Mouse (Mus musculus) inflammation-experienced regulatory T-cells, adult 6 months (primary cell): Measurements from ENCODE around the gene Mdm2. TPM values are rescaled to one million over a fixed set of nuclear protein-coding genes. Genes with fewer than 3 reads are reported as not detected.
"Not testable (repeated sequence)": the region's sequence is repeated elsewhere in the genome, so short reads cannot be mapped to it uniquely, and the experiment has no call there.

Source experiments
- ATAC-seq: one replicate; pipeline ENCODE4 v1.8.0; 2017
- polyA plus RNA-seq, 3 experiments: library from polyadenylated mRNA; unstranded; fragments of 100-300 nt; shearing (Covaris generic); gene quantifications; one replicate each; pipeline ENCODE4 v1.2.1; 2017

The Mdm2 gene
- 10 to 100 TPM; 42.1 to 88.6 (median 50.8) TPM for polyA plus RNA-seq

DNA sequence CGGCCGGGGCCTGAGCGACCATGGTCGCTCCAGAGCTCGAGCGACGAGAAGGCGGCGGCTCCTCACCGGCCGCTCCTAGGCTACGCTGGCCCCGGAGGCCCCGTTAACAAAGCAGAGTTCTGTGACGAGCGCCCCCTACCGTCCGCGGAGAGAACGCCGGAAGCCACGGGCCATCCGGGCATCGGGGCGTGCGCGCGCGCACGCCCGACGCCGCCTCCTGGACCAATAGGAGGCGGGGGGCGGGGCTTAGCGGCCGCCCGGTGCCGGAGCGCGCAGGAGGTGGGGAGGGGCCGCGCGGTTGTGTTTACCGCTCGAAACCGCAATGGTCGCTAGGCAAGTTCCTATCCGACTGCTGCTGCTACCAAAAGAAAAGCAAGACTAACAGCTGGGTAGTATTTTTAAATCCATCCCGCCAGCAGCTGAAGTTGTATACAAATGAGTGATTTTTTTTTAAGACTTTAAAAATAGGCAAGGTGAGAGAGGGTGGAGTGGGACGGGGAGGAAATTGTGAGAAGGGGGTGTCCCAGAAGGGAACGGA lies at the start of gene Mdm2:
TSS of gene Mdm2 (minus strand) at position 155 of the 538 bp plus-strand sequence.
- peak; percentile 86 for ATAC-seq

GRCm38 (mm10) chr10:117759844-117760630 lies 49.5 kb upstream of the Mdm2 start:
- no peak for ATAC-seq

- no peak for ATAC-seq
These were observed 48.5 kb upstream of the Mdm2 start for GRCm38 (mm10) chr10:117758749-117759727.

GRCm38 (mm10) chr10:117758344-117758743 lies 47.8 kb upstream of the Mdm2 start:
- not testable (repeated sequence) for ATAC-seq

GRCm38 (mm10) chr10:117757796-117758342 lies 47.3 kb upstream of the Mdm2 start:
- ATAC-seq: no peak

DNA sequence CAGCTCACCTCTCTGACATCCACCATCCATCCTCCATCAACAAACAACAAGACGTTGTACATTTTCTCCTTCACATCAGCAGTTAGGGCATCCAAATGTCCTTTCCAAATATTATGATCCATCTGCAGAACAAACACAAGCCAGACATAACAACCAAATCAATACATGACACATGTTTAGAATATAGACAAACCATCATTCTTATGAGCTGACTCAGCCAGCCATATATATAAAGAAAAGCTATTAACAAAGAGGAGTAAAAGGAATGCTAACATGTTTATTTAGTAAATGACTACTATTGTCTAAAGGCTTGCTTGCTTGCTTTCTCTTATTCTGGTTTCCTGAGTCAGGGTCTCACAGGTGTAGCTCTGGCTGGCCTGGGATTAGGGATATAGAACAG lies 46.7 kb upstream of the Mdm2 start:
- ATAC-seq: no peak

DNA sequence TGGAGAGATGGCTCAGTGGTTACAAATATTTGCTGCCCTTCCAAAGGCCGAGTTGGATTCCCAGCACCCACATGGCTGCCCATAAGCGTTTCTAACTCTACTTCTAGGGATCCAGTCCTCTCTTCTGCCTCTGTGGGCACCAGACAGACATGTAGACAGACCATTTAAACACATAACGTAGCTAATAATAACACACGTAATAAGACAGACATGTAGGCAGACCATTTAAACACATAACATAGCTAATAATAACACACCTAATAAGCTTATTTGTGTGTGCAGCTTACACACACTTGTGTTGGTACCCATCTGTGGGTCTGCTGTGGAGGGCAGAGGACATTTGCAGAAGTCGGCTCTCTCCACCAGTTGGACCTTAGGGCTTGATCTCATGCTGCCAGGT lies 46.2 kb upstream of the Mdm2 start:
- ATAC-seq: no peak

DNA sequence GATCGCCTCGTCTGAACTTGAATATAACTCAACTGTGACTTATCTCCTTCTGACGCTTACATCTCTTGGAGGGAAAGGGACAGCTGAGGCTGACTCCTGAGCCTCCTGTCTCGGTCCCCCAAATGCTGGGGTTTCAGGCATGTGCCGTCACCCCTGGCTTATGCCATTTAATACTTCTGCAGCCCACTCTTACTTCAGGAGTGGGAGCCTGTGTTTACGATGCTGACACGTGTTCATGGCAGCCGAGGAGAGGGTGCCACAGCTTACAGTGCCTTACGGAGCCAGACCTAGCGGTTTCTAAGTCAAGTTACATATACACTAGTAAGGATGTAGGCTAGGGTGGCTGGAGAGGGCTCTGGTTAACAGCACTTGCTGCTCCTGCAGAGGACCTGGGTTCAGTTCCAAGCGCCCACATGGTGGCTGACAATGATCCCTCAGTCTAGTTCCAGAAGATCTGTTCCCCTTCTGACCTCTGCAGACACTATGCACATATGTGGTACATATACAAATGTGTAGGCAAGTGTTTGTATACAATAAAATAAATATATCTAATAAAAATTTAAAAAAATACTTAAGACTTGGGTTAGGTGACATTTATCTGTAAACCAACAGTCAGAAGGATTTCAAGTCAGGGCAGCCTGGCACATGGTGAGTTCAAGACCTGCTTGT lies 45.4 kb upstream of the Mdm2 start:
- no peak for ATAC-seq

GRCm38 (mm10) chr10:117755086-117755798 lies 44.7 kb upstream of the Mdm2 start:
- no peak for ATAC-seq

DNA sequence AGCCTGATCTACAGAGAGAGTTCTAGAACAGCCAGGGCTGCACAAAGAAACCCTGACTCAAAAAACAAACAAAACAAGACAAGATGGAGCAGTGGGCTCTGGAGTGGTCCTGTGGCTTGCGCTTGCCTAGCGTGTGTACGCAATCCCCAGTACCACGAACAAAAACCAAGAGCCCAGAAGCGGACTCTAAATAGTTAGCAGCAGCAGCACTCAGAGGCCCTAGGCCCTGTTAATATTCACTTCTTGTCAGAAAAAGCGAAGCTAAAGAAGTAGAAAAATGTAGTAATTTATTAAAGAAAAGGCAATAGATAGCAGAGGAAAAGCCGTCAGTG lies 44.0 kb upstream of the Mdm2 start:
- no peak for ATAC-seq

DNA sequence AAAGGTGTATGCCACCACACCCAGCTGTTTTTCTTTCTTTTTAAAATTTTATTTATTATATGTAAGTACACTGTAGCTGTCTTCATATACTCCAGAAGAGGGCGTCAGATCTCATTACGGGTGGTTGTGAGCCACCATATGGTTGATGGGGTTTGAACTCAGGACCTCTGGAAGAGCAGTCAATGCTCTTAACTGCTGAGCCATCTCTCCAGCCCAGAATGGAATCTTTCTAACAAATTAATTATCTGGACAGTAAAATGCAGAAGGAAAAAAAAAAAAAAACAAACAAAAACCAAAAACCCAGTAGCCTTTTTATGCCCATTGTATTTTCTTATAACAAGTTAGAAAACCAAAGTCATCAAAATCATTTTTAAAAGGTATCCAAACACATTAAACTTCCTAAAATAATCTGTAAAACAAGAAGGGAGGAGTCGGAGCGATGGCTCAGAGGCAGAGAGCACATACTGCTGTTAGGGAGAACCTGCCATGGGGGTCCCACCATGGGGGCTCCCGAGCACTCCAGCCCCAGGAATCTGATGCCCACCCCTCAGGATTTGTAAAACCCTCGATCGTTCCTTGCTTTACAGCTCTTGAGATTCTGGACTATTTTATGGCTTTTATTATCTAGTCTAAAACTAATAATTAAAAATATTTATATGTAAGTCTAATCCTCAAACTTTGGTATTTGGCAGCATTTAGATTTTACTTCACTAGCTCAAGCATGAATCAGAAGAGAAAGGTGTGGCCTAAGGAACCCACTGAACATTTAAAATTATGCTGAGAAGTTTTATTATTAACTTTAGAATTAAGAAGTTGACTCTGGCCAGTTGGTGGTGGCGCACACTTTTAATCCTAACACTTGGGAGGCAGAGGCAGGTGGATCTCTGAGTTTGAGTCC lies 43.4 kb upstream of the Mdm2 start:
- ATAC-seq: no peak

GRCm38 (mm10) chr10:117752851-117753647 lies 42.5 kb upstream of the Mdm2 start:
- ATAC-seq: no peak

- no peak for ATAC-seq
These were observed 41.8 kb upstream of the Mdm2 start for GRCm38 (mm10) chr10:117752304-117752821.

DNA sequence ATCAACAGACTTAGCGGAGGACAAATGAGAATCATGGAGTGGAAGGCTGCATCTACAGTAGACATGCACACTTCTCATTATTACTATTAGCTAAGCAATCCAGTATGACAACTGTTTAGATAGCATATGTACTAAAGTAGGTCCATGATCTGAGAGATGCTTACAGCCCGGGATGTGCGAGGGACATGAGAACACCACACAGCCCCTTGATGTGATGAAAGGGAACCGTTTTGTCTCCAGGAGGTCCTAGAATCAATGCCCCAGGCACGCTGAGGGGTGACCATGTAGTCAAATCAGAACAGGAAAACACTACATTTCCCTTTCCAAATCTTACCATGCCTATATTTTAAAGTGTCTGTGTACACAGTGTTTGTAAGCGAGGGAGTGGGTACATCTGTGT lies 41.2 kb upstream of the Mdm2 start:
- ATAC-seq: no peak

- no peak for ATAC-seq
These were observed 40.7 kb upstream of the Mdm2 start for GRCm38 (mm10) chr10:117751282-117751610.

DNA sequence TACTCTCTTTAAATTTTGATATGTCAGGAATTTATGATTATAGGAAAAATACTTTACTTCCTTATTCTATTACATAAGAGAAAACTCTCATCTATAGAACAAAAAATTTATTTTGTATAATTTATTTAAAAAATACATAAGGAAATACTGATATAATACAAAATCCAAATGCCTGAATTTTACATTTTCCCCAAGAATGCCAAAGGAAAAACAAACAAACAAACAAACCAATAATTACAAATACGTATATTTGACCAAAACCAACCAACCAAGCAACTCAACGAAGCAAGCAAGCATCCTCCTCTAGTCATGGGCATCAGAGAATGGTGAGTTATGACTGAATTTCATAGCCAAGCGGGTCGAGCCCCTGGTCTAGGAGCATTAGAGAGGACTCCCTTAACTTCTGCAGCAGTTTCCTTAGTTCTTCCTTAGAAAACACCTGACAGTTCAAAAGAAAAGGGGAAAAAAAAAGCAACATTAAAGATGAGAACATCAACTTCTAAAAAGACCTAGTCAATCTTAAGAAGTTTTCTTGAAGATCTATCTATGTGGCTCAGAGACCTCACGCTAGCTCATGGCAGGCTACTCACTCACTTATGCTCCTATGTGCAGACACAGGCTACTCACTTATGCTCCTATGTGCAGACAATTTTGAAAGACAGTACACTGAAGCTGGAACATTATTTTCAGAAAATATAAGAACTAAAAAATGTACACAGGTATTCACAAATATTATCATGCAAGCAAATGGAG lies 40.1 kb upstream of the Mdm2 start:
- ATAC-seq: no peak

- no peak for ATAC-seq
These were observed 39.3 kb upstream of the Mdm2 start for GRCm38 (mm10) chr10:117749787-117750343.

DNA sequence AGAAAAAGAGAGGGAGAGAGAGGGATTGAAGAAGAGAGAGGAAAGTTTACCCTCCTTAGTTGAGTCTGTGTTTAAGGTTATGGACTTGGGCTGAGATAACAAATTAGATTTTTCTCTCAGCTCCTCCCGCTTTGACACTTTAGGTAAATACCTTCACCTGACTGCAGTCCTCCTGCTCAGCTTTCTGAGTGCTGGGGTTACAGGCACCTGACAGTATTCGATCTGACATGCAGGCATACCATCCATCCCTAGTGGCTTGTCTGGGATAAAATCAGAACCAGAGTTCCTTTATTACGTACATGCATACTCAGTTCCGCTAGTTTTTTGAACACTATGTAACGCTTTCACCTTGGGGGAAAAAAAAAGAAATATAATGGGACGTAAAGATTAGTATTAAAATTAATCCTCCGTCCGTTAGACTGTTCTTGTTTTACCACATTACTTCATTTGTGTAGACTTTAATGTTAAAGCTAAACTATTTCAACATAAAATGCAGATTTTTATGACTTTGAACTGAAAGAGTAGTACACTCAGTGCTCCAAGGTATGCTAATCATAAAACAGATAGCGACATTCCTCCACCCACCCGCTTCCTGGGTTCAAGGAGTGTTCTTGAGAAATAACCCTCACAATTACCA lies 38.6 kb upstream of the Mdm2 start:
- no peak for ATAC-seq
